Mouse (Mus musculus): ENCODE results near the gene Plekhm3.
"Not testable (repeated sequence)": the region's sequence is repeated elsewhere in the genome, so short reads cannot be mapped to it uniquely, and the experiment has no call there.

The Plekhm3 gene

GRCm38 (mm10) chr1:64956479-64956961, at the start of gene Plekhm3:
TSS of gene Plekhm3 (minus strand) at chr1:64956824.
- peak; percentile 56 to 74 for DNase-seq

- DNase-seq: no peak
These were observed 49.0 kb upstream of the Plekhm3 start for GRCm38 (mm10) chr1:65005575-65005974.

GRCm38 (mm10) chr1:65004526-65004925, 47.9 kb upstream of the Plekhm3 start:
- no peak for DNase-seq

- DNase-seq: no peak
These were observed 36.6 kb upstream of the Plekhm3 start for GRCm38 (mm10) chr1:64993206-64993605.

GRCm38 (mm10) chr1:64988176-64988575, 31.6 kb upstream of the Plekhm3 start:
- DNase-seq: no peak

- DNase-seq: peak; percentile 50 to 79
These were observed 29.5 kb upstream of the Plekhm3 start for GRCm38 (mm10) chr1:64986120-64986519.

GRCm38 (mm10) chr1:64983247-64983646, 26.6 kb upstream of the Plekhm3 start:
- no peak for DNase-seq

- DNase-seq: no peak
These were observed 21.7 kb upstream of the Plekhm3 start for GRCm38 (mm10) chr1:64978321-64978799.

GRCm38 (mm10) chr1:64975346-64975745, 18.7 kb upstream of the Plekhm3 start:
- no peak for DNase-seq

- no peak for DNase-seq
These were observed 14.1 kb upstream of the Plekhm3 start for GRCm38 (mm10) chr1:64970685-64971084.

- DNase-seq: no peak
These were observed 431 bp upstream of the Plekhm3 start for GRCm38 (mm10) chr1:64957021-64957489.

GRCm38 (mm10) chr1:64954786-64955185, 1.8 kb downstream of the Plekhm3 start:
- not testable (repeated sequence) for DNase-seq

- no peak for DNase-seq
These were observed 6.4 kb downstream of the Plekhm3 start for GRCm38 (mm10) chr1:64950271-64950670.

- DNase-seq: no peak
These were observed 7.2 kb downstream of the Plekhm3 start for GRCm38 (mm10) chr1:64949377-64949776.

- no peak for DNase-seq
These were observed 10.5 kb downstream of the Plekhm3 start for GRCm38 (mm10) chr1:64946106-64946505.

- no peak for DNase-seq
These were observed 11.3 kb downstream of the Plekhm3 start for GRCm38 (mm10) chr1:64945214-64945785.

- DNase-seq: no peak
These were observed 11.9 kb downstream of the Plekhm3 start for GRCm38 (mm10) chr1:64944746-64945145.

GRCm38 (mm10) chr1:64942006-64942755, 14.4 kb downstream of the Plekhm3 start:
- DNase-seq: no peak

- DNase-seq: no peak
These were observed 17.7 kb downstream of the Plekhm3 start for GRCm38 (mm10) chr1:64938907-64939306.

GRCm38 (mm10) chr1:64937692-64938091, 18.9 kb downstream of the Plekhm3 start:
- no peak for DNase-seq

GRCm38 (mm10) chr1:64932921-64933320, 23.7 kb downstream of the Plekhm3 start:
- DNase-seq: no peak

GRCm38 (mm10) chr1:64930124-64930523, 26.5 kb downstream of the Plekhm3 start:
- DNase-seq: no peak

GRCm38 (mm10) chr1:64929673-64930072, 27.0 kb downstream of the Plekhm3 start:
- DNase-seq: no peak

- DNase-seq: peak; percentile 54 to 59
These were observed 28.1 kb downstream of the Plekhm3 start for GRCm38 (mm10) chr1:64928542-64928941.

Data from spleen, adult 18-20 months (tissue).